Mouse (Mus musculus) left cerebral cortex, adult 9 months (tissue): ENCODE measurements at regions not wholly inside any gene's neighbourhood (a gene's known extent, or its start where the extent isn't known, plus 50 kb on each side); places are given as distances from the start of the nearest gene placed in this dataset.

ENCODE experiments used
- DNase-seq, 2 experiments: peaks; one replicate each; pipeline ENCODE4 v3.0.0; 2022; ENCODE audit warnings: low spot score in 2 of 2

DNA sequence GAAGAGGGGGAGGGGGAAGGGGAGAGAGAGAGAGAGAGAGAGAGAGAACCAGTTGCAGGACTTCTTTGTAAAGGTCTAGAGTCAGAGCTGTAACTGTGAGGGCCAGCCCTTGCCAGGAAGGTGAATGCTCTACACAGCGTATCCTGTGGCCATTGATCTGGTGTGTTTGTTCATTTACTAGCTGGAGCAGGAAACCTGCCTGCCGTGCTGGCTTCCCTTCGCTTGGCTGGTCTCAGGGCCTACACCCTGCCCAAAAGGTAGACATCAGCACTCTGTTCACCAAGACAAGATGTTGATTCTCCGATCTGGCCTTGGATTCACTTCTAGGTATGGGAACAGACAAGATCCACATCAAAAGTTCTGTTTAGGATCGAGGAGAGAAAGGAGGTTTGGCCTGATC, 87.5 kb upstream of the Haao start:
- DNase-seq = no peak

- DNase-seq = peak in 1 of 2 experiments; percentile 52
Observed at GRCm38 (mm10) chr17:83933743-83934142, 86.0 kb upstream of the Haao start.

GRCm38 (mm10) chr17:83930401-83930800, 82.6 kb upstream of the Haao start:
- no peak for DNase-seq

GRCm38 (mm10) chr17:83927749-83928387, 80.1 kb upstream of the Haao start:
- no peak for DNase-seq

DNA sequence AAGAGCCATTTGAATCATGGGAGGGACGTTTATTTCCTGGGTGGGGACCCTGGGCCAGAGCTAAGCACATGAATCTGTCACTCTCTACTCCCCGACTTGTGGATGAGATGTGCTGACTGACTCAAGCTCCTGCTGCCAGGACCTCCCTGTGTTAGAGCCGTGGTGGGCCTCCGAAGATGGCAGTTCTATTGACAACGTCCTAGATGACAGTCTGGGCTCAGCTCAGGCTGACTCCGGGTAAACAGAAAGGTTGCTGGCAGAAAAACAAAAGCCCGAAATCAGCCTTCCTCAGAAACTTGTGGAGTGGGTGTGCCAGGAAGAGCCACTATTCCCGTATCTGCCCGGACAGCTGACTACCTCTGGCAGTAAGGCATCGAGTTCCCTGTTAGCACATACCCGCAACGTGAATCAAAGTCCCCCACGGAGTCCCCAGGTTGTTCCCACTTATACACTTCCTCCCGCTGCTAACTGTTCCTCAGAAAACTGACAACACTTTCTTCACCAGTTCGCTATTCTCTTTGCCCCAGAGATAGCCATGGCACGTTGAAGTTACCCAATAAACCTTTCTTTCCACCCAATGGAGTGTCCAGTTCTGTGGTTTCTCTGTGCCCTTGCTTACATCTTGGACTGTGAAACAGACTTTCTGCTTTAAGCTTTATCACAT, 76.6 kb upstream of the Haao start:
- DNase-seq = no peak

DNA sequence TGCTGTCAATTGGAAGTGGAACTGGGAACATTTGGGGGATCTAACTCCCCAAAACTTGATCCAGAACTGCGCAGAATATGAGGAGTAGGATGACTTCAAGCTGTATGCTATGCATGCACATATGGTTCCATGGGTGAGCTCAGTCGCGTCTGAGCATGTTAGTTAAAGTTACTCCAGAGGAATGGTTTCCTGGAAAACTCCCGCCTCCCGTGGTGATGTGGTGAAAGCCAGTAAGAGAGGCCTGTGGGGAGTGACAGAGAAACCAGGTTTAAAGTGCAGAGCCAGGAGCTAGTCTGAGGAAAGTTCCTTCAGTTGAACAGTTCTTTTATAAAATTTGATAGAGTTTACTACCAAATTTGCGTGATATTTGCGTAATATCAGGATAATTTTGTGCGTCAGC, 73.1 kb upstream of the Haao start:
- DNase-seq = no peak

GRCm38 (mm10) chr17:83920225-83920624, 72.5 kb upstream of the Haao start:
- no peak for DNase-seq

DNA sequence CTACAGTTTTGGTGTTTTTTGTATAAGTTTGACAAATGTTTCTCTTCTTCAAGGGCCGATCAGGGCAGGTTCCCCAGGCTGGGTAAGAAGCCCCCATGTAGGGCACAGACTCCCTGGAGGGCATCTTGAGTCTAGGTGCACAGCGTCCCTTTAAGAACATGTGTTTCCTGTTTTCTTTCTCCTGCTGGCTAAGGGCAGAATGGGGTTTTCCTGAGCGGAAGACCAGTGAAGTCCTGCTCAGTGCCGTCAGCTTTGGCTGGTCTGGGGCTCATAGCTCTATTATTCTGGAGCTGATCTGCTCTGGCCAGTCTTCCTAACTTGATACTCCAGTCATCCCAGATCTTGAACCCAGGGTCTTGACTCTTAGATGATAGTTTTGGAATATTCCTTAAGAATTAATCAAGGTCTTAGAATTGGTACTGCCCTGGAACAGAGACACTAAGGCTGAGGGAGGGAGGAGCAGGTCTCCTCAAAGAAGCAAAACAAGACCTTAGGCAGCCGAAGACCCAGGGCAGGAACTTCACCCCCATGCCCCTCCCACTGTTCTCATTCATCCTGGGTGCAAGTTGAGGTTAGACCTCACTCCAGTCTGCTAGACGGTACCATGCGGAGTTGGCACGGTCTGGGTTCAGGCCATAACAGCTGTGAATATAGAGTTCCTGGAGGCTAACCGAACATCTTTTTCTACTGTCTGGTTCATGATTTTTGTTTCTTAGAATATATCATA, 70.8 kb upstream of the Haao start:
- DNase-seq = no peak

DNA sequence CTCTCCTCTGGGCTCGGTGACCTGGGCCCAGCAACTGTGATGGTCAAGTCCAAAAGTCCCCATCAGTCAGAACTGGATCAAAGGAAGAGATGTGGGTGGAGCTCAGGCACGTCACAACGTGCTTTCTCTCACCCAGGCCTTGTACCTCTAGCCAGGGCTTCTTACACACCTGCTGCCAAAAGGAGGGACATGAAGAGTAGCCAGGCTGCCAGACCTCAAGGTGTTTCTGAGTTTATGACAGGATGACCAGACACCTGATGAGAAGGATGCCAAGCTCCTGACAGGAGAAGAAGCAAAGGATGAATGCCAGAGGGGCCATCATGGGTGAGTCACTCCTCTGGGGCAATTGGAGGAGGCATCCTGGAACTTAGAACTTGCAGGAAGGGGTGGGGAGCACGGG, 70.0 kb upstream of the Haao start:
- no peak for DNase-seq

- no peak for DNase-seq
Observed at GRCm38 (mm10) chr17:83916684-83917166, 69.0 kb upstream of the Haao start.

GRCm38 (mm10) chr17:83915034-83915433, 67.3 kb upstream of the Haao start:
- no peak for DNase-seq

GRCm38 (mm10) chr17:83914603-83915002, 66.8 kb upstream of the Haao start:
- DNase-seq = no peak

DNA sequence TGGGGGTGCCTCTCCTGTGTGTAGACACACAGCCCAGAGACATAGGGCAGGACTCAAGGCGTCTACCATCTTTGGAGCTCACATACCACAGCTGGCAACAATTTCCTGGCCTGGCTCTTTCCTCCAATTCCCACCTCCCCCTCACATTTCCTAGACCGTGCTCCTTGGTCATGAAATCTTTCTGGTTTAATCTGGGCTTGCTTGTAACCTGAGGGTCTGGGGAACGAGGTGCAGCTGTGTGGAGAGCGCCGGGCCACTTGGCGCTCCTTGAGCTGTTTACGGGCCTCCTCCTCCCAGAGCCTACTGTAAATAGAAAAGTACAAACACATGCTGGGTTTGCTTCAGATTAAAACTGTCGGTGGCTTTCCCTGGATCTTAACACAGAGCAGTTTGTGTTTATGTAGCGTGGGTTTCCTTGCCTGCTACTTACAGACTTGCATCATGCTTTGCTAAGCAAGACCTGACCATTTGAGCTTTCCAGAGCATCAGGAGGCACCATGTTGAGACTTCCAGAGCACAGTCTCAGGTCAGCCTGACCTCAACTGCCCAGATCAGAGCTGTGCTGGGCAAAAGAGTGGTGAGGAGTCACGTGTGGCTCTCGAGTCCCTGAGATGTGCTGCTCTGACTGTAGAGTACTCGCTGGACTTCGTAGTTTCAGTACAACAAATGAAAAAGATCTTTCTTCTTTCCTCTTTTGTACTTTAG, 66.1 kb upstream of the Haao start:
- DNase-seq = no peak

DNA sequence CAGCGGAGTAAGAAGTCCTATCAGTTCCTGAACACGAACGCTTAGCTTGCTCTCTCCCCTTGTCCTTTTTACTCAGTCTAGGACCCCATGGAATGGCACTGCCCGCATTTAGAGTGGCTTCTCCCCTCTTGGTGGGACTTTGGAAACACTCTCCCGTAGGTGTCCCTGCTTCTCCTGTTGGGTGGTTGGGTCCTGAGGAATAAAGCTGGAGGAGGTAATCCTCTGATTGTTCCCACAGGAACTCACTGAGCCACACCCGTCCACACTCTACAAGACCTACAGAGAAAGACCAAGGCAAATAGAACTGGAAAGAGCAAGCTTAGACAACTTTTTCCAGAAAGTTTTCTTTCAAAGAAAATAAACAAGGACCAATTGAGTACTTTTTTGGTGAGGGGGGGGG, 64.7 kb upstream of the Haao start:
- no peak for DNase-seq

- no peak for DNase-seq
Observed at GRCm38 (mm10) chr17:83908811-83909210, 61.0 kb upstream of the Haao start.

DNA sequence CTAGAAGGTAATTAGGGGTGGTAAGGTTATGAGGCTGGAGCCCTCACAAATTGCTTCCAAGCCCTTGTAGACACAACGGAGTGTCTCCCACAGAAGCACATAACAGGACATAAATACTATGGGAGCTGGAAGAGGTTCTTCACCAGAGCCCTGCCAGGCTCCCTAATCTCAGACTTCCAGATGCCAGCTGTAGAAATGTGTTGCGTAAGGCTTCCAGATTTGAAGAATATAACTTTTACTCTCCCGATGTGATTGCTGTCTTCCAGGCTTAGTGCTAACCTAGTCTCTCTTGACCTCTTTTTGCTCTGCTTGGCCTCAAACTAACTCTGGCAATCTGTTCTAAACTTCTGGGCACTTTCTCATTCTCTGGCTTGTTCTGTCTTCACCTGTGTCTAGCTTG, 59.8 kb upstream of the Haao start:
- no peak for DNase-seq

GRCm38 (mm10) chr17:83906751-83907537, 59.2 kb upstream of the Haao start:
- no peak for DNase-seq

DNA sequence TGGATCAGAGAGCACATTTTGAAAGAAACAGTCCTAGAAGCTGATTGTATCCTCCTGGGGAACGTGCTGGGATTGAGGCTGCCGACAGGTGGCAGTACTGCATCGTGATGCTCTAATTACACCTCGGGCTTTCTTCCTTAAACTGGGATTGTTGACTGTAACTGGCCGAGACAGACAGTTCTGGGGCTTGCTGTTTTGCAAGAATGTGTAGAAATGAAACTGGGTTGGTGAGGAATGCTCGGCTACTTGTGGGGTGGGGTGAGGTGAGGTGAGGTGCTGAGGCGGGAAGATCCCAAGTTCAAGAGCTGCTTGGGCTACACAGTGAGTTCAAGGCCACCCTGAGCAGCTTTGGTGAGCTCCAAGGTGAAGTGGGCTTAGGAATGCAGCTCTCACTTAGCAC, 55.7 kb upstream of the Haao start:
- peak; percentile 30 to 71 for DNase-seq

DNA sequence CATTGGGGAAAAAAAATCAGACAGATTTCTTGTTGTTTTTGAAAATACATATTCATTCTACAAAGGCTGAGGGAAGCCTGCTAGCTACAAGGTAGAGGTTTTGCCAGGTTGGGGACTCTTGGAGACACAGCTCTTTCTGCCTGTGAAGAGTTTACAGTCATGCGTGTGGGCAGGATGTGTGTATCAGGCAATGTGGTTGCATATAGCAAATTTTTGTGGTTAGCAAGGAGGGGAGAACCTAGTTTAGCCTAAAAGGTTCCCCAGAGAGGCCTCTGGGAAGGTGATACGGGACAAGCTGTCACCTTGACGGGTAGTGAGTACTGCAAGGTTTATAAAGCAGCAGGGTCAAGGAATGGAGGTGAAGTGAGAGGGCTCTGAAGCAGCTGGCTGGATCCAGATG, 54.8 kb upstream of the Haao start:
- DNase-seq = no peak

- DNase-seq = no peak
Observed at GRCm38 (mm10) chr17:83902091-83902490, 54.3 kb upstream of the Haao start.

- no peak for DNase-seq
Observed at GRCm38 (mm10) chr17:83899588-83900152, 51.9 kb upstream of the Haao start.
